ENCODE assay signal across 8 mouse cellular contexts in genomic region chr9:56994286-56995197, GRCm38 (mm10). TPM values are rescaled to one million over a fixed set of nuclear protein-coding genes. Genes with fewer than 3 reads are reported as not detected.
A peak's percentile ranks its signal among the peaks of the same experiment; 100 is the strongest.
DNase-seq lines count a peak whose midpoint lies in the region; ATAC-seq and TF ChIP-seq lines count a peak whose summit lies in the region.

Gene Ptpn9 (plus strand): TSS chr9:56994923.

- WGBS in hindbrain, embryonic 10.5 days = 3% methylated on average over 62 of the region's 62 CpGs
- WGBS in lung, embryonic 16.5 days = 2% methylated on average over 62 of the region's 62 CpGs

- peak; percentile 82 for ATAC-seq in Patski
- peak; percentile 96 for ATAC-seq in lung, embryonic 16.5 days (ENCODE audit: low read depth)

- H3K4me1 ChIP-seq in hindbrain, embryonic 10.5 days (replicated peaks) = peaks cover 20% of the 10 kb centered on the region
- H3K4me1 ChIP-seq in lung, embryonic 16.5 days (replicated peaks; ENCODE audit: control insufficient read depth, insufficient read depth, low read length) = peaks cover 11% of the 10 kb centered on the region; the same call in 1 of the 2 replicates

- H3K9me3 ChIP-seq in hindbrain, embryonic 10.5 days = no peaks in the 10 kb centered on the region
- no peaks in the 10 kb centered on the region for H3K9me3 ChIP-seq in lung, embryonic 16.5 days (ENCODE audit: control insufficient read depth, low read length)

- H3K36me3 ChIP-seq in hindbrain, embryonic 10.5 days = peaks cover 2% of the 10 kb centered on the region; the same call in 1 of the 2 replicates
- no peaks in the 10 kb centered on the region for H3K36me3 ChIP-seq in lung, embryonic 16.5 days (ENCODE audit: control insufficient read depth, insufficient read depth, low read length)

- CTCF ChIA-PET in Patski (lab: Charles Lee) = interaction anchor here (1.4 to 1.5 kb wide), 2 partner anchors 52 to 66 kb away, joined by 3 to 5 read pairs; partner anchors contain the start of gene Snx33

- peak; percentile 56 for DNase-seq in Patski (ENCODE audit: low read depth, low spot score)
- peak; percentile 85 for DNase-seq in cerebellum, adult 9-11 months
- peak; percentile 59 to 90 for DNase-seq in frontal cortex, adult 2 months (ENCODE audit: extremely low spot score in 1 of 2, low spot score in 1 of 2)
- peak; percentile 94 for DNase-seq in hindbrain, embryonic 10.5 days (ENCODE audit: low spot score)
- peak; percentile 48 for DNase-seq in layer of hippocampus, adult 9-10 months (ENCODE audit: low spot score)
- DNase-seq in ovary, postnatal 10 days (ENCODE audit: low spot score) = peak; percentile 82
- peak; percentile 85 for DNase-seq in thymus, postnatal 25 days

- in situ Hi-C loops in Patski (cut with MboI; ENCODE audit: low pct_unique_long_range_greater_than_20kb) = loop anchor here (5.0 kb wide), 1 partner anchor 37 kb away; no protein-coding TSS in a partner anchor

- peak within 1 kb of the TSS; percentile 99 for H3K27ac ChIP-seq in hindbrain, embryonic 10.5 days
- peak within 1 kb of the TSS; percentile 98 for H3K27ac ChIP-seq in lung, embryonic 16.5 days (ENCODE audit: low read length)

- H3K27me3 ChIP-seq in Patski = no peaks in the 10 kb centered on the region
- H3K27me3 ChIP-seq in hindbrain, embryonic 10.5 days (ENCODE audit: insufficient read depth, poor library complexity, severe bottlenecking) = no peaks in the 10 kb centered on the region
- H3K27me3 ChIP-seq in lung, embryonic 16.5 days (ENCODE audit: control insufficient read depth, insufficient read depth, low read depth, low read length) = no peaks in the 10 kb centered on the region

- H3K4me2 ChIP-seq in lung, embryonic 16.5 days (ENCODE audit: low read depth, low read length) = peak within 1 kb of the TSS; percentile 83

- peak within 1 kb of the TSS; percentile 96 for H3K4me3 ChIP-seq in hindbrain, embryonic 10.5 days
- peak within 1 kb of the TSS; percentile 90 for H3K4me3 ChIP-seq in lung, embryonic 16.5 days (ENCODE audit: low read length)

- TF ChIP-seq CTCF in Patski (IDR thresholded peaks at IDR 0.05) = peak; percentile 98

- POLR2A ChIA-PET in Patski (lab: Charles Lee) = interaction anchor here (0.7 to 1.6 kb wide), 4 partner anchors 9 to 102 kb away, joined by 3 to 9 read pairs (median 4); partner anchors contain the start of gene Snupn

- peak within 1 kb of the TSS; percentile 98 for H3K9ac ChIP-seq in lung, embryonic 16.5 days (ENCODE audit: low read length)

RNA-seq across cellular contexts. Expression of gene Ptpn9, which starts in this region (rescaled TPM):
- polyA plus RNA-seq in Patski (2021) = 78.9 TPM
- polyA plus RNA-seq in frontal cortex, adult 2 months (2012; rRNA removed) = 25.1 TPM in 2 replicates
- 20.5 and 21.4 TPM in 2 replicates for polyA plus RNA-seq in hindbrain, embryonic 10.5 days (2016; fragmentation: Nextera tagmentation; extraction: Ambion mirVana)
- polyA plus RNA-seq in lung, embryonic 16.5 days (2015; fragmentation: Nextera tagmentation; extraction: Ambion mirVana) = 20.6 and 21.7 TPM in 2 replicates

Comparison
In these comparisons a context has a peak if more than half of its experiments do, and no peak if none do; other contexts are left out.
1. Peak in every context shown above with its lines: DNase-seq, ATAC-seq, H3K4me3 ChIP-seq and H3K27ac ChIP-seq.